Mouse (Mus musculus): Measurements from ENCODE around the gene Klrb1a.
"Not testable (repeated sequence)": the region's sequence is repeated elsewhere in the genome, so short reads cannot be mapped to it uniquely, and the experiment has no call there.

Gene Klrb1a

GRCm38 (mm10) chr6:128623433-128623832, at the start of gene Klrb1a:
TSS of gene Klrb1a (minus strand) at chr6:128623533.
- not testable (repeated sequence) for ATAC-seq (ENCODE audit: low TSS enrichment)

- ATAC-seq (ENCODE audit: low TSS enrichment), result no peak
These were observed 46.6 kb upstream of the Klrb1a start for GRCm38 (mm10) chr6:128669936-128670335.

- 0 out of 2 replicates have a peak, but pooled peaks have one; percentile 50 for ATAC-seq (ENCODE audit: low TSS enrichment)
These were observed 38.9 kb upstream of the Klrb1a start, which contains the start of gene Clec2h for GRCm38 (mm10) chr6:128662206-128662605. TSS of gene Clec2h (plus strand) at chr6:128662385.

- no peak for ATAC-seq (ENCODE audit: low TSS enrichment)
These were observed 37.9 kb upstream of the Klrb1a start for GRCm38 (mm10) chr6:128661249-128661648.

- no peak for ATAC-seq (ENCODE audit: low TSS enrichment)
These were observed 29.6 kb upstream of the Klrb1a start for GRCm38 (mm10) chr6:128652938-128653337.

GRCm38 (mm10) chr6:128650827-128651226, 27.5 kb upstream of the Klrb1a start:
- ATAC-seq (ENCODE audit: low TSS enrichment), result not testable (repeated sequence)

GRCm38 (mm10) chr6:128650187-128650586, 26.9 kb upstream of the Klrb1a start:
- ATAC-seq (ENCODE audit: low TSS enrichment), result no peak

GRCm38 (mm10) chr6:128649681-128650080, 26.3 kb upstream of the Klrb1a start:
- no peak for ATAC-seq (ENCODE audit: low TSS enrichment)

GRCm38 (mm10) chr6:128645708-128646107, 22.4 kb upstream of the Klrb1a start:
- ATAC-seq (ENCODE audit: low TSS enrichment), result not testable (repeated sequence)

- ATAC-seq (ENCODE audit: low TSS enrichment), result peak; percentile 85; the same call in 1 of the 2 replicates
These were observed 21.4 kb upstream of the Klrb1a start for GRCm38 (mm10) chr6:128644694-128645093.

GRCm38 (mm10) chr6:128643999-128644398, 20.7 kb upstream of the Klrb1a start:
- ATAC-seq (ENCODE audit: low TSS enrichment), result no peak

GRCm38 (mm10) chr6:128641116-128641716, 17.9 kb upstream of the Klrb1a start:
- peak; percentile 57 for ATAC-seq (ENCODE audit: low TSS enrichment)

- no peak for ATAC-seq (ENCODE audit: low TSS enrichment)
These were observed 17.3 kb upstream of the Klrb1a start for GRCm38 (mm10) chr6:128640673-128641072.

GRCm38 (mm10) chr6:128630912-128631905, 7.9 kb upstream of the Klrb1a start:
- ATAC-seq (ENCODE audit: low TSS enrichment), result peak; percentile 17; the same call in 1 of the 2 replicates

GRCm38 (mm10) chr6:128629771-128630739, 6.7 kb upstream of the Klrb1a start:
- peak; percentile 99 for ATAC-seq (ENCODE audit: low TSS enrichment)

- not testable (repeated sequence) for ATAC-seq (ENCODE audit: low TSS enrichment)
These were observed 1.9 kb upstream of the Klrb1a start for GRCm38 (mm10) chr6:128625246-128625645.

- ATAC-seq (ENCODE audit: low TSS enrichment), result peak; percentile 94
These were observed 1.1 kb upstream of the Klrb1a start for GRCm38 (mm10) chr6:128624425-128624824.

- ATAC-seq (ENCODE audit: low TSS enrichment), result peak; percentile 45; the same call in 1 of the 2 replicates
These were observed 600 bp downstream of the Klrb1a start for GRCm38 (mm10) chr6:128622733-128623132.

GRCm38 (mm10) chr6:128606350-128606749, 17.0 kb downstream of the Klrb1a start:
- ATAC-seq (ENCODE audit: low TSS enrichment), result no peak

GRCm38 (mm10) chr6:128604512-128604911, 18.8 kb downstream of the Klrb1a start:
- ATAC-seq (ENCODE audit: low TSS enrichment), result peak; percentile 74

Measured in frontal cortex, adult (tissue).